Mouse (Mus musculus) stomach, postnatal 0 days (tissue): ENCODE results near the gene Fam8a1. TPM values are rescaled to one million over a fixed set of nuclear protein-coding genes. Genes with fewer than 3 reads are reported as not detected.
A peak's percentile ranks its signal among the peaks of the same experiment; 100 is the strongest.

Experiments used
- ATAC-seq: fragments of 200-750 bp; cut with Nextera tagmentation; 2 replicates; pipeline ENCODE4 v1.8.0; 2017; ENCODE audit not compliant: low FRiP score, low TSS enrichment
- DNase-seq: peaks from one replicate; pipeline ENCODE4 v3.0.0-alpha.2; 2016; ENCODE audit warnings: low spot score
- H3K27ac ChIP-seq: fragments of 300-500 bp; sonication (generic); replicated peaks from 2 replicates; pipeline ENCODE4 v1.5.1; 2014; ENCODE audit warnings: mild to moderate bottlenecking, control low read depth
- H3K27me3 ChIP-seq: fragments of 300-500 bp; sonication (generic); 2 replicates; pipeline ENCODE4 v1.6.1; 2014; ENCODE audit warnings: low read length; ENCODE audit not compliant: control insufficient read depth, insufficient read depth
- H3K36me3 ChIP-seq: fragments of 300-500 bp; sonication (generic); 2 replicates; pipeline ENCODE4 v1.6.1; 2014; ENCODE audit warnings: low read length, mixed read lengths; ENCODE audit not compliant: control insufficient read depth, insufficient read depth
- H3K4me1 ChIP-seq: fragments of 300-500 bp; sonication (generic); replicated peaks from 2 replicates; pipeline ENCODE4 v1.6.1; 2014; ENCODE audit warnings: antibody characterized with exemption; ENCODE audit not compliant: control insufficient read depth, insufficient read depth
- H3K4me2 ChIP-seq: fragments of 300-500 bp; sonication (generic); replicated peaks from 2 replicates; pipeline ENCODE4 v1.6.1; 2014; ENCODE audit warnings: low read depth, mild to moderate bottlenecking, control low read depth, moderate library complexity
- H3K4me3 ChIP-seq: fragments of 300-500 bp; sonication (generic); 2 replicates; pipeline ENCODE4 v1.5.1; 2014; ENCODE audit warnings: low read depth, low read length, control low read depth
- H3K9ac ChIP-seq: fragments of 300-500 bp; sonication (generic); 2 replicates; pipeline ENCODE4 v1.6.1; 2014; ENCODE audit warnings: mild to moderate bottlenecking, low read length, control low read depth, mixed read lengths
- H3K9me3 ChIP-seq: fragments of 300-500 bp; sonication (generic); 2 replicates; pipeline ENCODE4 v1.6.1; 2016; ENCODE audit warnings: low read length; ENCODE audit not compliant: control insufficient read depth
- CTCF ChIP-seq: IDR thresholded peaks from 2 replicates; pipeline ENCODE4 v1.5.1; 2016; ENCODE audit warnings: antibody characterized with exemption, low read depth, mild to moderate bottlenecking, moderate library complexity
- EP300 ChIP-seq: optimal IDR thresholded peaks from 2 replicates; pipeline ENCODE3; 2016; ENCODE audit warnings: antibody characterized with exemption
- WGBS: fragments of 180-500 bp; shearing (Covaris S2); extraction: QIAGEN DNeasy Blood & Tissue Kit; methylation state at CpG from one replicate; pipeline ENCODE4 v1.1.7; 2014; 5-methylcytosine and 5-hydroxymethylcytosine counted together
- polyA plus RNA-seq: library from polyadenylated mRNA; unstranded; fragments of >200 nt; fragmentation: Nextera tagmentation; extraction: Ambion mirVana; gene quantifications from 2 replicates; pipeline ENCODE4 v1.2.1, GENCODE M21; 2015

The Fam8a1 gene
- polyA plus RNA-seq, 1 experiment from 2014 or later = 9.3 TPM

GRCm38 (mm10) chr13:46724371-46724770 lies 55.0 kb downstream of the Fam8a1 start:
- no peak overlapping the region for H3K27ac ChIP-seq
- H3K9me3 ChIP-seq = no peaks in the 10 kb centered on the region
- no peaks in the 10 kb centered on the region for H3K27me3 ChIP-seq
- TF ChIP-seq EP300 = no peak
- TF ChIP-seq CTCF = peak; percentile 75
- H3K4me2 ChIP-seq = no peak overlapping the region
- no peak overlapping the region for H3K4me3 ChIP-seq
- ATAC-seq (no peak), DNase-seq (no peak)
- no peak overlapping the region for H3K9ac ChIP-seq
- no peaks in the 10 kb centered on the region for H3K36me3 ChIP-seq
- no peaks in the 10 kb centered on the region for H3K4me1 ChIP-seq

GRCm38 (mm10) chr13:46725227-46725626 lies 55.9 kb downstream of the Fam8a1 start:
- no peak for TF ChIP-seq EP300
- TF ChIP-seq CTCF = no peak
- H3K36me3 ChIP-seq = no peaks in the 10 kb centered on the region
- no peak overlapping the region; the same call in 1 of the 2 replicates for H3K4me2 ChIP-seq
- DNase-seq = no peak
- no peak overlapping the region for H3K9ac ChIP-seq
- WGBS = 17% methylated on average over 2 of the region's 2 CpGs
- H3K9me3 ChIP-seq = no peaks in the 10 kb centered on the region
- H3K27ac ChIP-seq = no peak overlapping the region
- H3K27me3 ChIP-seq = no peaks in the 10 kb centered on the region
- ATAC-seq = no peak
- H3K4me1 ChIP-seq = no peaks in the 10 kb centered on the region
- no peak overlapping the region for H3K4me3 ChIP-seq

GRCm38 (mm10) chr13:46726288-46727037 lies 57.1 kb downstream of the Fam8a1 start:
- H3K4me3 ChIP-seq = peak overlapping the region; percentile 95
- peak overlapping the region; percentile 80 for H3K4me2 ChIP-seq
- H3K4me1 ChIP-seq = no peaks in the 10 kb centered on the region
- ATAC-seq (no peak), DNase-seq (no peak)
- H3K27ac ChIP-seq = peak overlapping the region; percentile 99
- TF ChIP-seq CTCF = no peak
- TF ChIP-seq EP300 = no peak
- no peaks in the 10 kb centered on the region for H3K9me3 ChIP-seq
- WGBS = under 1% methylated on average over 30 of the region's 30 CpGs
- no peaks in the 10 kb centered on the region for H3K27me3 ChIP-seq
- H3K9ac ChIP-seq = peak overlapping the region; percentile 95
- H3K36me3 ChIP-seq = no peaks in the 10 kb centered on the region

- TF ChIP-seq EP300 (no peak), CTCF (peak; percentile 28; the same call in 1 of the 2 replicates)
- ATAC-seq (peak; percentile 86), DNase-seq (peak; percentile 81)
- Histone ChIP-seq H3K9ac (peak overlapping the region; percentile 95), H3K36me3 (no peaks in the 10 kb centered on the region), H3K4me3 (peak overlapping the region; percentile 95), H3K27ac (peak overlapping the region; percentile 99), H3K4me1 (no peaks in the 10 kb centered on the region), H3K27me3 (no peaks in the 10 kb centered on the region), H3K4me2 (peak overlapping the region; percentile 80), H3K9me3 (no peaks in the 10 kb centered on the region)
- under 1% methylated on average over 66 of the region's 85 CpGs for WGBS
These were observed 57.9 kb downstream of the Fam8a1 start for GRCm38 (mm10) chr13:46727038-46727836.

Other genes with a start within 250 kb of the Fam8a1 start
- 5.6 and 6.6 TPM in 2 replicates for gene Cap2, start 167.7 kb upstream of the Fam8a1 start, polyA plus RNA-seq
- gene Nup153, start 58.4 kb downstream of the Fam8a1 start, polyA plus RNA-seq = 7.0 and 7.6 TPM in 2 replicates